Mouse (Mus musculus): ENCODE results near the gene Angptl4.
"Not testable (repeated sequence)": the region's sequence is repeated elsewhere in the genome, so short reads cannot be mapped to it uniquely, and the experiment has no call there.

The Angptl4 gene

GRCm38 (mm10) chr17:33755418-33756107 lies 26.1 kb downstream of the Angptl4 start:
- DNase-seq = no peak

DNA sequence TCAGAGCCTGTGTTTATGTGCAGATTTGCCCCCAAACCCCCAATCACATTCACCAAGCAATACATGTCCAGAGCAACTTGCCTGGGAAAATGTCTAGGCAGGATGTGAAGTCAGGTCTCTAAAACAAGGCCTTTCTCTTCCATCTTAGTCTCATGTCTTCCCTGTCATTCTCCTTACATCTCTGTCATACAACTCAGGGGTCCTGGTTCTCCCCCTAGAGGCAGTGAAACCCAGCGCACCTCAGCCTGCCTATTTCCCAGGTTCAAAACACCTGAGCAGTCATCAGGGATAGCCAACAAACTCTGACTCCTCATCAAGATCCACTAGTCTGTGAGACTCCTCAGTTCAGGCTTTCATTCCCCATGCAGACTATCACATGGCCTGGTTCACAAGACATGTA lies 27.0 kb downstream of the Angptl4 start:
- DNase-seq = no peak

GRCm38 (mm10) chr17:33752297-33752696 lies 29.3 kb downstream of the Angptl4 start:
- no peak for DNase-seq

GRCm38 (mm10) chr17:33751181-33751580 lies 30.4 kb downstream of the Angptl4 start:
- DNase-seq = no peak

DNA sequence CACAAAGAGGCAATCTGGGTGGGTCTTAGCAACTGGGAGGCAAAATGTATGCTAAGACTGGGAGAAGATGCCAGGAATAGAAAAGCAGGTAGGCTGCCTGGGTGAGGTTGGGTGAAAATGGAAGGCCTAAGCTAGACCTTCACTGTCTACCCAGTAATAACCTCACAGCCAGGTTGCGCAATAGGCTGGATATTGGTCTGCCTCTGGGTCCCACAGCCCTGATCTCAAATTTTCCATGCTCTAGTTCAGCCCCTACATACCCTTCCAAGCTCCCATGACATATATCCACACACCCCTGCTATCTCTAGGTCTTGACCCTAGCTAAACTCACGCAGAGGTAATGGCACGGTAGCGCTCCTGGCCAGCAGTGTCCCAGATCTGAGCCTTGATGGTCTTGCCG lies 32.2 kb downstream of the Angptl4 start:
- DNase-seq = no peak

- no peak for DNase-seq
Observed at GRCm38 (mm10) chr17:33746011-33746410, 35.6 kb downstream of the Angptl4 start.

DNA sequence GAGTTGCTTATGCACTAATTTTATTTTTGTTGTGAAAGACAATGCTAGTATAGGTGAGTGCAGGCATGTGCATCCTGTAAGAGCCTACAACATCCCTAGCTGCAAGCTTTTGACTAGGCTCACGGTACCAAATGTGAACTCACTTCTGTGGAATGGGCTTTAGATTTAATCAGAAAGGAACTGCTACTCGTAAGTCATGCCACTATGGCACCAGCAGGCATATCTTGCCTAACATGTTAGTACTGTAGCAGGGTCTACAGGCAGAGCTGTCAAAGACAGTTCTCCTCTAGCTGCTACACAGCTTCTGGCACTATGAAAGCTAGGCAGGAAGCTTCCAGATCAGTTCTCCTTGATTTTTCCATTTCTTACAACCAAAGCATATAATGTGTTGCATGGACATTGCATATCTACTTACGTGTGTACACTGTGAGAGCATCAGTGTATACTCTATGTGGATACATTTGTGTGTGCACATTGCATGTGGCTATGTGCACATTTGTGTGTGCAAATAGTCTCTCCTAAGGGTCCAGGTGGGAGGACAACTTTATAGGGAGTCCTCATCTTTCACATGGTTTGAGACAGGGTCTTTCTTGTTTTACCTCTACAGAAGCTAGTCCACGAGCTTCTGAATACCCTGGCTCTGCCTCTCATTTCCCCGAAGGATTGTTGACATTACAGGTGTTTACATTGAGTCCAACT lies 36.8 kb downstream of the Angptl4 start:
- DNase-seq = no peak

DNA sequence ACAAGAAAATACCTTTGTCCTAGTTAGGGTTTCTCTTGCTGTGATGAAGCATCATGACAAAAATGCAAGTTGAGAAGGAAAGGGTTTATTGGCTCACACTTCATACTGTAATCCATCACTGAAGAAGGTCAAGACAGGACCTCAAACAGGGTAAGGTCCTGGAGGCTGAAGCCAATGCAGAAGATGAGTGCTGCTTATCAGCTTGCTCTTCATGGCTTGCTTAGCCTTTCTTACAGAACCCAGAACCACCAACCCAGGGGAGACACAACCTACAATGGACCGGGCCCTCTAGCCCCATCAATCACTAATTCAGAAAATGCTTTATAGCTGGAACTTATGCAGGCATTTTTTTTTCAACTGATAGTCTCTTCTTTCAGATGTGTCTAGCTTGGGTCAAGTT lies 39.2 kb downstream of the Angptl4 start:
- no peak for DNase-seq

DNA sequence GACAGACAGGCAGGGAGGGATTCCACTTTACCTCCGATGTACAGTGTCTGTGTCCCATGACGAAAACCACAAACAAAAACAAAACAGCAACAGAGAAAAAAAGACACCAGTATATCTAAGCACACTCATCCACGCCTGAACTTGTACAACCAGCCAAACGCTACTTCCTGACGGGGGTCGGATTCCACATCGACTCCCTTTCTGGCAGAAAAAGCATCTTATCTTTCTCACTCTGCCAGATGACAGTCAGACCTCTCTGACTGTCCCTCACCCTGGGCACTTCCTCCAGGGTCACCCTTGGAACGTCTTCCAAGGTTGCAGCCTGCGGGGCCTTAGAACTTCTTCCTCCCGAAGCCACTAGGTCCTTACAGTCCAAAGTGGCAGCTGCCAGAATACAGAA lies 48.1 kb downstream of the Angptl4 start:
- not testable (repeated sequence) for DNase-seq

DNA sequence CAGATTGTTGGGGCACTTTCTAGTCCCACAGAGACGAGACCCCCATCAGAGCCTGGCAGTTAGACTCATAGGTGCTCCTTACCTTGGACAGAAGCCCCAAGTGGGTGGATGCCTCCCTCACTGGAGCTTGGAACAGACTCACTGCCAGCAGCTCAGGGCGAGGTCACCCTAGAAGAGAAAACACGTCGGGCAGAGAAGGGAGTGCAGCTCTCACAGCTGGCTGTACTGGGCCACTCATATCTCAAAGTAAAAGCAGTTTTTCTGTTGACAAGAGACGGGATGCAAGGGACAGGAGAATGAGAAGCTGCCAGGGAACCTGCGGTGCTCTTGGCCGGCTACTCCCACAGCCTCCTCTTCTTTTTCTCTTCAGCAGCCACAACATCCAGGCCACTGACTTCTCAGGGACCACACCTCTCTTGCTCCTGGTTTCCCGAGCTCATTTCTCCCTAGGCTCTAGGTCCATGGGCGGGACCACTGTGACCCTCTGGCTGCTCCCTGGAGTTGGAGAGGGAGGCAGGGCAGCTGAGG lies 49.0 kb downstream of the Angptl4 start:
- not testable (repeated sequence) for DNase-seq

DNA sequence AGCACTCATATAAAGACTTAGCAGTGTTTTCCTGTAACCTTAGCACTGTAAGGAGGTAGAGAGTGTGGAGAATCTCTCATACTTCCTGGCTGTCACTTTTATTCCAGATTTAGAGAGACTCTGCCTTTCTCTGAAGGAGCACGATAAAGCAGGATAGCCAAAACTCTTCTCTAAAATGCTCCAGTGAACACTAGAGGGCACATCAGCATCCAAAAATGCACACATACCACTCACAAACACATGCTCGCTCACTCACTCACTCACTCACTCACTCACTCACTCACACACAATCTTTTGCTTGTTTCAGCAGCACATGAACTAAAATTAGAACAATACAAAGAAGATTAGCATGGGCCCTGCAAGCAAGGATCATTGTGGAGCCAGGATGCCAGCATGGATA lies 52.4 kb downstream of the Angptl4 start:
- no peak for DNase-seq

- no peak for DNase-seq
Observed at GRCm38 (mm10) chr17:33728396-33728795, 53.2 kb downstream of the Angptl4 start.
